Mouse (Mus musculus): Measurements from ENCODE around the gene Bco1. TPM values are rescaled to one million over a fixed set of nuclear protein-coding genes. Genes with fewer than 3 reads are reported as not detected.
A peak's percentile ranks its signal among the peaks of the same experiment; 100 is the strongest.

Gene Bco1
- polyA plus RNA-seq (2014; fragmentation: Nextera tagmentation; extraction: Ambion mirVana): 0.11 TPM in 1 of 2 replicates, not detected in the other

DNA sequence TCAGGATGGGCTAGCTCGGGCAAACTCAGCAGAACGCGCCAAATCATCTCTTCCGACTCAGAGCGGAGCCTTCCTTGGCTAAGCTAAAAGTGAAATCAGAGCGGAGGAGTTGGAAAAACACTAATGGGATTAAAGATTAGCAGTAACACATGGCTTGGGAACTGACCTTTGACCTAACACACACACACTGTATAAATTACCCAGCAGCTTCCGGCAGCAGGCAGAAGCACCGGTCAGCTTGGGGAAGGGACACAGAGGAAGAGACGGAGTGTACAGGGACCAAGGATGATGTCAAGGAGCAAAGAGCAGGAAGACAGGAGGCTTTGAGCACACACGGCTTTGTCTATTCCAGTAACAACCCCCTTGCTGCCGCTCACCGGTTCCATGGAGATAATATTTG is at the start of gene Bco1:
Gene Bco1, plus strand, starts transcription at position 208 of the 400 bp plus-strand sequence.
- Histone ChIP-seq H3K36me3 (replicated peaks; ENCODE audit: control insufficient read depth, insufficient read depth, low read depth, low read length) (no peaks in the 10 kb centered on the region), H3K9me3 (replicated peaks; ENCODE audit: control insufficient read depth, low read length) (no peaks in the 10 kb centered on the region), H3K4me3 (ENCODE audit: low read depth, low read length) (no peak within 1 kb of the TSS), H3K4me1 (ENCODE audit: control insufficient read depth, insufficient read depth, low read length) (no peaks in the 10 kb centered on the region; the same call in 1 of the 2 replicates), H3K27me3 (ENCODE audit: control insufficient read depth, insufficient read depth, low read length) (no peaks in the 10 kb centered on the region), H3K4me2 (ENCODE audit: low read depth, low read length) (no peak within 1 kb of the TSS), H3K27ac (replicated peaks; ENCODE audit: low read depth, low read length) (no peak within 1 kb of the TSS), H3K9ac (replicated peaks; ENCODE audit: low read length) (no peak within 1 kb of the TSS)
- DNase-seq (ENCODE audit: low spot score) (peak; percentile 20), ATAC-seq (replicated peaks; ENCODE audit: insufficient number of reproducible peaks, low FRiP score, low TSS enrichment, low read depth) (no peak)
- 54% methylated on average over 12 of the region's 12 CpGs for WGBS

DNA sequence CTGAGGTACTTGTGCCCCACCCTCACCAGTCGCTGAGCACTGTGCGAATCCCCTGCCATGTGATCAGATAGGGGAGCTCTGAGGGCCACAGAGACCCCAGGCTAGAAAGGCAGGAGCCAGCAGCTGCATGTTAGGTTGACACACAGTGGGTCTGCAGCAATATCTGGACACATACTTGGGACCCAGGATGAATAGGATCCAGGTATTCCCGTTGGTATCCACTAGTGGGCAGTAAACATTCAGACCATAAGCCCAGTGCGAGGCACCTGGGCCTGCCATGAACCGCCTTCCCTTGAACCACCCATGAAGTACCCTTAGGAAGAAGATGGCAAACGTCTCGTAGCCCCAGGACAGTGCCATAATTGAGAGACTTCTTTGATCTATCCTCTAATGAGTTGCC is 46.2 kb upstream of the Bco1 start:
- H3K36me3 ChIP-seq (replicated peaks; ENCODE audit: control insufficient read depth, insufficient read depth, low read depth, low read length): no peaks in the 10 kb centered on the region
- H3K4me1 ChIP-seq (ENCODE audit: control insufficient read depth, insufficient read depth, low read length): no peaks in the 10 kb centered on the region
- DNase-seq (ENCODE audit: low spot score) (no peak), ATAC-seq (replicated peaks; ENCODE audit: insufficient number of reproducible peaks, low FRiP score, low TSS enrichment, low read depth) (no peak)
- no peaks in the 10 kb centered on the region for H3K27me3 ChIP-seq (ENCODE audit: control insufficient read depth, insufficient read depth, low read length)
- 56% methylated on average over 7 of the region's 7 CpGs for WGBS
- H3K27ac ChIP-seq (replicated peaks; ENCODE audit: low read depth, low read length): no peak overlapping the region
- no peak overlapping the region for H3K4me2 ChIP-seq (ENCODE audit: low read depth, low read length)
- H3K9me3 ChIP-seq (replicated peaks; ENCODE audit: control insufficient read depth, low read length): no peaks in the 10 kb centered on the region
- H3K9ac ChIP-seq (replicated peaks; ENCODE audit: low read length): no peak overlapping the region
- H3K4me3 ChIP-seq (ENCODE audit: low read depth, low read length): no peak overlapping the region

DNA sequence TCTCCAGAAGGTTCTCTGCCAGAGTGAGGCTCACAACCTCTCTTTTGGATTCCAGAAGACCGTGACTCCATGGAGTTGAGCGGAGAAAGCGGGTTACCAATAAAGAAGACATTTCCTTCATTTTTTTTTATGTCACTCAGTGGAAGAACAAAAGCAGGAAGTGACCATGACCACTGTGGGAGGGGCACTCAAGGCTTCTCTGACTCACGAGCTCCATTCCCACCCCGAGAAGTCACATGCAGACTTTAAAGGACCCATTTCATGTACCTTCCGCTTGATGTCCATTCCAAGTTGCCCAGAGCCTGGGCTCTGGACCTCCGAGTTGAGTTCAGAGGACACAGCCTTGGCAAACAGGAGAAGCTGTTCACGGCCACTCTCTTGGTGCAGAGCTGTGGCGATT is 44.9 kb upstream of the Bco1 start:
- DNase-seq (ENCODE audit: low spot score) (no peak), ATAC-seq (replicated peaks; ENCODE audit: insufficient number of reproducible peaks, low FRiP score, low TSS enrichment, low read depth) (no peak)
- H3K4me2 ChIP-seq (ENCODE audit: low read depth, low read length): no peak overlapping the region
- no peaks in the 10 kb centered on the region for H3K9me3 ChIP-seq (replicated peaks; ENCODE audit: control insufficient read depth, low read length)
- WGBS: 88% methylated on average over 9 of the region's 9 CpGs
- no peaks in the 10 kb centered on the region for H3K36me3 ChIP-seq (replicated peaks; ENCODE audit: control insufficient read depth, insufficient read depth, low read depth, low read length)
- H3K9ac ChIP-seq (replicated peaks; ENCODE audit: low read length): no peak overlapping the region
- H3K4me1 ChIP-seq (ENCODE audit: control insufficient read depth, insufficient read depth, low read length): no peaks in the 10 kb centered on the region
- H3K4me3 ChIP-seq (ENCODE audit: low read depth, low read length): no peak overlapping the region
- H3K27ac ChIP-seq (replicated peaks; ENCODE audit: low read depth, low read length): no peak overlapping the region
- no peaks in the 10 kb centered on the region for H3K27me3 ChIP-seq (ENCODE audit: control insufficient read depth, insufficient read depth, low read length)

DNA sequence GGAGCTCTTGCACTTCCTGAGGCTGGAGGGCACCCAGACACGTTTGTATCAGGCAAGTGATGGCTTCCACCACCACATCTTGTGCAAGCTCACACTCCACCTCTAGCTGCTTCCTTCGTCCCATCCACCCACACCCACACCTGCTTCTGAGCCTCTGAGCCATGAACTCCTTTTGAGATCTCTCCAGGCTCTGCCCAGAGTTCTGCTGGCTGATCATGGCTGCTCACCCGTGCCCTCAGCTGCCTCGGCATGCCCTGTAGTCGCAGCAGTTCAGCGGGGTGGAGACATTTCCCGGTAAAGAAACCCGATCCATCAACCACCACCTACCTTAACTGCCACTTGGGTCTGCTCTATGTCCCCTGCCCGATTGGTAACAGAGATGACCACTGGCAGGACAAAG is 44.3 kb upstream of the Bco1 start:
- Histone ChIP-seq H3K4me2 (ENCODE audit: low read depth, low read length) (no peak overlapping the region), H3K9me3 (replicated peaks; ENCODE audit: control insufficient read depth, low read length) (no peaks in the 10 kb centered on the region), H3K4me3 (ENCODE audit: low read depth, low read length) (no peak overlapping the region), H3K36me3 (replicated peaks; ENCODE audit: control insufficient read depth, insufficient read depth, low read depth, low read length) (no peaks in the 10 kb centered on the region), H3K27ac (replicated peaks; ENCODE audit: low read depth, low read length) (no peak overlapping the region), H3K27me3 (ENCODE audit: control insufficient read depth, insufficient read depth, low read length) (no peaks in the 10 kb centered on the region), H3K4me1 (ENCODE audit: control insufficient read depth, insufficient read depth, low read length) (no peaks in the 10 kb centered on the region), H3K9ac (replicated peaks; ENCODE audit: low read length) (no peak overlapping the region)
- DNase-seq (ENCODE audit: low spot score): no peak
- no peak for ATAC-seq (replicated peaks; ENCODE audit: insufficient number of reproducible peaks, low FRiP score, low TSS enrichment, low read depth)
- 53% methylated on average over 9 of the region's 9 CpGs for WGBS

DNA sequence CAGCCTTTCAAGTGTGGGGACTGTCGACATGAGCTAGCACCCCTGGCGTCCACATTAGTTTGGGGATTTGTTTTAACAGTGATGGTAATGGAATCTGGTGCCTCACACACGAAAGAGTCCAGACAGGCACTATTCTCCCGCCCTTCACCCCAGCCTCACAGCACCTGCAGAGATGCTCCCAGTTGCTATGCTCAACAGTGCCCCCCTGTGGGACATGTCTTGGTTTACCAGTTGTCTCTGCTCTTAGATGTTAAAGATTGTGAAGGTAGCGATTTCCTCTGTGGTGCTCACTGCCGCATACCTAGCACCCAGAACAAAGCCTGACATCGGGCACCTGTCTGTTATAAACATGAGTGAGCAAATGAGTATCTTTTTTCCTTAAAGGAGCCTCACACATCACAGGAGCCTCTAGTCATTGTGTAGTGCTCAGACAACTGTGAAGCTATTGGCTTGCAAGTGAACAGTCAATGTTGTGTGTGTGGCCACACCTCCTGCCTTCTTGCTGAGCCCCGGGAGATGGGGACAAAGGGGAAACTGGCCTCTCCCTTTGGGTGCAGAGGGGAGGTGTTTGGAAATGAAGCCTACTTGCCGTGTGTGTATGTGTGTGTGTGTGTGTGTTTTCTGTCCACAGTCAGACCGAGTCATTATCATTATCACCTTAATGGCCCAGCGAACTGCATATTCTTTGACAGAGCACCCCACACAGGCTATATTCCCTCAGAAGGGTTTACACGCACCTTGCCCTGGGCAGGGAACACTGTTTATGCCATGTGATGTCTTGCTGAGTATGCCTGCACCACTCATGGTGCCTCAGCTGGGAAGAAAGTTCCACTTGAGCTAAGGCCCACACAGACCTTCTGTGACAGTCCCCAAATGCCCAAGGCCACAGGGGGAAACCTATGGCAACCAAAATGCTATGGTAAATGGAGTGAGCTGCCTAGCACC is 42.2 kb upstream of the Bco1 start:
- H3K4me1 ChIP-seq (ENCODE audit: control insufficient read depth, insufficient read depth, low read length): no peaks in the 10 kb centered on the region
- ATAC-seq (replicated peaks; ENCODE audit: insufficient number of reproducible peaks, low FRiP score, low TSS enrichment, low read depth): no peak
- DNase-seq (ENCODE audit: low spot score): peak; percentile 12

DNA sequence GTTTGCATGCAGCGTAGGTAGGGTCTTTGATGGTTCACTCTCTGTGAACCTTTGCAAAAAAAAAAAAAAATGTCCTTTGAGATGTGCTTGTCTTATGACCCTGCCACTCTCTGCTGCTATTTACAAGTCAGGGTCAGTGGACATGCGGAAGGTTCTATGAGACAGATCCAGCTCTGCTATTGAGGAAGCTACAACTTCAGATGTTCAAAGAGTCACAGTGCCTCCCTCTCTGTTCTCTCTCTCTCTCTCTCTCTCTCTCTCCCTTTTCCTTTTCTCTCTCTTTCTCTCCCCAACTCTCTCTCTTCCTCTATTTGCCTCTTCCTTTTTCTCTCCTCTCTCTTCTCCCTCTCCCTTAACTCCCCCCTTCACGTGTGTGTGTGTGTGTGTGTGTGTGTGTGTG is 41.5 kb upstream of the Bco1 start:
- Histone ChIP-seq H3K9me3 (replicated peaks; ENCODE audit: control insufficient read depth, low read length) (no peaks in the 10 kb centered on the region), H3K27ac (replicated peaks; ENCODE audit: low read depth, low read length) (no peak overlapping the region), H3K4me1 (ENCODE audit: control insufficient read depth, insufficient read depth, low read length) (no peaks in the 10 kb centered on the region), H3K4me3 (ENCODE audit: low read depth, low read length) (no peak overlapping the region), H3K4me2 (ENCODE audit: low read depth, low read length) (no peak overlapping the region), H3K9ac (replicated peaks; ENCODE audit: low read length) (no peak overlapping the region), H3K36me3 (replicated peaks; ENCODE audit: control insufficient read depth, insufficient read depth, low read depth, low read length) (no peaks in the 10 kb centered on the region), H3K27me3 (ENCODE audit: control insufficient read depth, insufficient read depth, low read length) (no peaks in the 10 kb centered on the region)
- DNase-seq (ENCODE audit: low spot score) (no peak), ATAC-seq (replicated peaks; ENCODE audit: insufficient number of reproducible peaks, low FRiP score, low TSS enrichment, low read depth) (no peak)
- WGBS: 83% methylated on average over 3 of the region's 3 CpGs

More for the DNA sequence above, 42.2 kb upstream of the Bco1 start:
- Histone ChIP-seq H3K4me3 (ENCODE audit: low read depth, low read length) (no peak overlapping the region), H3K9me3 (replicated peaks; ENCODE audit: control insufficient read depth, low read length) (no peaks in the 10 kb centered on the region), H3K9ac (replicated peaks; ENCODE audit: low read length) (no peak overlapping the region), H3K27ac (replicated peaks; ENCODE audit: low read depth, low read length) (no peak overlapping the region), H3K4me2 (ENCODE audit: low read depth, low read length) (no peak overlapping the region), H3K27me3 (ENCODE audit: control insufficient read depth, insufficient read depth, low read length) (no peaks in the 10 kb centered on the region), H3K36me3 (replicated peaks; ENCODE audit: control insufficient read depth, insufficient read depth, low read depth, low read length) (no peaks in the 10 kb centered on the region)
- WGBS: 71% methylated on average over 12 of the region's 12 CpGs

DNA sequence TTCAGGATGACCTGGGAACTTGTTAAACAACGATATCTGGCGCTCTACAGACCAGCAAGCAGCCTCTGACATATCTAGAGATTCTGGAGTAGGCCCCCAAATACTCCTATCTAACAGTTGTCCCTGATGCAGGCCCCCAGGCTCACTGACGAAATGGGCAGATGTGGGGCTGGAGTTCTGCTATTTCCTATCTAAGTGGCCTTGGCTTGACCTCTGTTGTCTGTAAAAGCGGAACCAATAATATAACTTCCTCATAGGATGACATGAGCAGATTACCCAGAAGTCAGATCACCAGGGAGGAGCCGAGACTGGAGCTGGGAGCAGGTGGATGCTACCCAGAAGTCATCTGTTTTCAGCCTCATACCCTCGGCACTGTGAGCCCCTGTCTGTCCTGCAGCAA is 40.6 kb upstream of the Bco1 start:
- H3K36me3 ChIP-seq (replicated peaks; ENCODE audit: control insufficient read depth, insufficient read depth, low read depth, low read length): no peaks in the 10 kb centered on the region
- H3K27ac ChIP-seq (replicated peaks; ENCODE audit: low read depth, low read length): no peak overlapping the region
- H3K4me1 ChIP-seq (ENCODE audit: control insufficient read depth, insufficient read depth, low read length): no peaks in the 10 kb centered on the region
- 74% methylated on average over 6 of the region's 6 CpGs for WGBS
- H3K4me3 ChIP-seq (ENCODE audit: low read depth, low read length): no peak overlapping the region
- no peak overlapping the region for H3K9ac ChIP-seq (replicated peaks; ENCODE audit: low read length)
- ATAC-seq (replicated peaks; ENCODE audit: insufficient number of reproducible peaks, low FRiP score, low TSS enrichment, low read depth): no peak
- no peak for DNase-seq (ENCODE audit: low spot score)
- no peaks in the 10 kb centered on the region for H3K27me3 ChIP-seq (ENCODE audit: control insufficient read depth, insufficient read depth, low read length)
- H3K9me3 ChIP-seq (replicated peaks; ENCODE audit: control insufficient read depth, low read length): no peaks in the 10 kb centered on the region
- H3K4me2 ChIP-seq (ENCODE audit: low read depth, low read length): no peak overlapping the region

DNA sequence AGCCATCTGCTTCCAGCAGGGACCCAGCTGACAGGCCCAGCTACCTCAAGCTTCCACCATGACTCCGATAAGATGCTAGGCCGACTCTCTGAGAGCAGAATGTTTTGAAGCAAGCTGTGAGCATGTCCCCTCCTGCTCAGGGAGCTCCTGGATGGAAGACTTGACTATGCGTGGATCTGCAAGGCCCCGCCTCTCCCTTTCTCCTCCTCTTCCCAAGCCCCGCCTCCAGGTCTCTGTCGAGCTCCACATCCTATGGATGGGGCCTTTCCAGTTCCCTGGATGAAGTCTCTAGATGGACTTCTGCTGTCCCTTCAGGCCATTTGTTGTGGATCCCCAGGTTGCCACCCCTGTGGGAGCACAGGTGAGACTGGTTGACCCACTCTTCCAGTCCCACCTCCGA is 36.6 kb upstream of the Bco1 start:
- Histone ChIP-seq H3K4me2 (ENCODE audit: low read depth, low read length) (no peak overlapping the region), H3K9me3 (replicated peaks; ENCODE audit: control insufficient read depth, low read length) (no peaks in the 10 kb centered on the region), H3K4me1 (ENCODE audit: control insufficient read depth, insufficient read depth, low read length) (no peaks in the 10 kb centered on the region), H3K36me3 (replicated peaks; ENCODE audit: control insufficient read depth, insufficient read depth, low read depth, low read length) (no peaks in the 10 kb centered on the region), H3K27me3 (ENCODE audit: control insufficient read depth, insufficient read depth, low read length) (no peaks in the 10 kb centered on the region), H3K4me3 (ENCODE audit: low read depth, low read length) (no peak overlapping the region), H3K9ac (replicated peaks; ENCODE audit: low read length) (no peak overlapping the region), H3K27ac (replicated peaks; ENCODE audit: low read depth, low read length) (no peak overlapping the region)
- ATAC-seq (replicated peaks; ENCODE audit: insufficient number of reproducible peaks, low FRiP score, low TSS enrichment, low read depth) (no peak), DNase-seq (ENCODE audit: low spot score) (no peak)
- 74% methylated on average over 7 of the region's 7 CpGs for WGBS
